Mouse (Mus musculus): ENCODE measurements around the gene Foxn4.

- no peak for TF ChIP-seq POLR2A (IDR thresholded peaks at IDR 0.05; ENCODE audit: low read depth, low read length)
- no peak for TF ChIP-seq CTCF (IDR thresholded peaks at IDR 0.05; ENCODE audit: borderline replicate concordance, insufficient read depth, low read length)
Measured at GRCm38 (mm10) chr5:114259495-114259894, 14.1 kb downstream of the Foxn4 start.
